Mouse (Mus musculus) spleen, postnatal 10 days (tissue): Measurements from ENCODE around the gene Stt3b.
A peak's percentile ranks its signal among the peaks of the same experiment; 100 is the strongest.
"Not testable (repeated sequence)": the region's sequence is repeated elsewhere in the genome, so short reads cannot be mapped to it uniquely, and the experiment has no call there.

Experiments used
- DNase-seq, 2 experiments: peaks; one replicate each; pipeline ENCODE4 v3.0.0; 2021 to 2022; ENCODE audit warnings: low spot score in 2 of 2

Stt3b gene

DNA sequence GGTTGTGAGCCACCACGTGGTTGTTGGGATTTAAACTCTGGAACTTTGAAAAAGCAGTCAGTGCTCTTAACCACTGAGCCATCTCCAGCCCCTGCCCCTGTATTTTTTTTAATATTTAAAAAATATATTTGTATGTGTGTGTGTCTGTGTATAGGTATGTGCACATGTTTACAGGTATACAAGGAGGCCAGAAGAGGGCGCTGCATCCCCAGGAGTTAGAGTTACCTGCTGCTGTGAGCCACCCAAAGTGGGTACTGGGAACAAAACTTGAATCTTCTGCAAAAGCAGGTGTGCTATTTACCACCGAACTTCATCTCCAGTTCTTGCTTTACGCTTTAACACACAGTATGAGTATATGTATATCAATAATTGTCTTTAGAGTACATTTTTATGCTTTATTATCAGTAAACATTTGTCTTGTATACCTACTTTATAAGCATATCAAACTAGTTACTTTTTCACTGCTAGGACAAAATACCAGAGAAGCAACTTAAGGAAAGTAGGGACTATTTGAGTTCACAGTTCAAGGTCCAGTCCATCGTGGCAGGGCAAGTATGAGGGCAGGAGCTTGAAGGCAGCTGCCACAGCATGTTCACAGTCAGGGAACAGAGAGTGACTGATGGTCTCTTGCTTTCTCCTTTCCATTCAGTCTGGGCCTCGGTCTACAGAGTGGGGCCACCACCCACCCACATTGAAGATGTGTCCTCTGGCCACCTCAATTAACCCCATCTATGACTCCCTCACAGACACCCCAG lies 8.6 kb upstream of the Stt3b start:
- DNase-seq, result peak in 1 of 2 experiments; percentile 29

GRCm38 (mm10) chr9:115317049-115317448 lies 6.8 kb upstream of the Stt3b start:
- DNase-seq, result no peak

- DNase-seq, result no peak
These were observed 4.3 kb upstream of the Stt3b start for GRCm38 (mm10) chr9:115314556-115314955.

DNA sequence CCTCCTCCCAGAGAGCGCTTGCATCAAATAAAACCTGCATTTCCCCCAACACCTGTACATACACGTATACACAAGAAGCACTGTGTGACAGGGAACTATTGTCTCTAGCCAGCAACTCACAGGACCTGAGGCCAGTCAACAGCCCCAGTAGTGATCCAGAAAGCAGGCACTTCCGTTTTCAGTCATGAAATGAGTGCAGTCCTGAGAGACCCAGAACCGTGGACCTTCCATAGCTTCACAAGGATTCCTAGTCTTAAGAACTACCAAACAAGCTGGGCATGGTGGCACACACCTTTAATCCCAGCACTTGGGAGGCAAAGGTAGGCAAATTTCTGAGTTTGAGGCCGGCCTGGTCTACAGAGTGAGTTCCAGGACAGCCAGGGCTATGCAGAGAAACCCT lies 3.6 kb upstream of the Stt3b start:
- DNase-seq, result no peak

GRCm38 (mm10) chr9:115311223-115311520 lies 951 bp upstream of the Stt3b start:
- DNase-seq, result peak; percentile 24 to 30

DNA sequence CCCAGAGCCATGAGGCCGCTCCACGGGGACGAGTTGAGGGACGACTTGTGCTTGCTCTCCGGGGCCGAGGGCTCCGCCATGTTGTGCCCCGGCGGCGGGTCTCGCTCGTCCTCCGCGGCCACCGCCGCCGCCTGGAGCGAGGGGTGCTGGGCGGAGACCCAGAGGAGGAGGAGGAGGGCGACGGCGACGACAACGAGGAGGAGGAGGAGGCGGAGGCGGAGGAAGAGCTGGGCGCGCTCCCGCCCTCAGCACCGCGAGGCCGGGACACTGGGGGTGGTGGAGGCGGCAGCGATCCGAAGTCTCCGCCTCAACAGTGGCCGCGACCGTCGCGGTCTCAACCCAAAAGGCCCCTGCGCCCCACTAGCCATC lies 260 bp downstream of the Stt3b start:
- DNase-seq, result no peak

DNA sequence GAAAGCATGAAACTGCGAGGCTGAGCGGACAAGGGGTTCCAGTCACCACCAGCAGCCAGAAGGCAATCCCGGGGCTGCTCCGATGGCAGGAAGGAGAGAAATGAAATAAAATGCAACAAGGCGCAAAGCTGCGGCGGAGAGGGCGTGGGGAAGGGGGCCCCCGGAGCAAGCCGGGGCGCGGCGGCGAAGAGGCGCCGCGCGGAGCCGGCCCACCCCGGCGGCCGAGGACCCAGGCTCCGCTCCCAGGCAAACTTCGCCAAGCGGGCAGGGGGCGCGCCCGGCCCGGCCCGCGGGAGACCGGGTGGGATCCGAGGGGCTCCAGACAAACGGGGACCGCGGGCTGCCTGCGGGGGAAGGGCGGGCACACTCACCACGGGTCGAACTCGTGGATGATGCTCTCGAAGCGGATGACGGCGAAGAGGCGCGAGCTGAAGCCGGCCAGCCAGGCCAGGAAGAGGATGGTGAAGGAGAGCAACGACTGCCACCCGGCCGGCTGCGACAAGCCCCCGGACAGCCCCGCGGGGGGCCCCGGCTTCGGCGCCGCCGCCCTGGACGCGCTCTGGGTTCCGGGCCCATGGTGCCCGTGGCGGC lies 745 bp downstream of the Stt3b start:
- peak in 1 of 2 experiments; percentile 49 for DNase-seq

DNA sequence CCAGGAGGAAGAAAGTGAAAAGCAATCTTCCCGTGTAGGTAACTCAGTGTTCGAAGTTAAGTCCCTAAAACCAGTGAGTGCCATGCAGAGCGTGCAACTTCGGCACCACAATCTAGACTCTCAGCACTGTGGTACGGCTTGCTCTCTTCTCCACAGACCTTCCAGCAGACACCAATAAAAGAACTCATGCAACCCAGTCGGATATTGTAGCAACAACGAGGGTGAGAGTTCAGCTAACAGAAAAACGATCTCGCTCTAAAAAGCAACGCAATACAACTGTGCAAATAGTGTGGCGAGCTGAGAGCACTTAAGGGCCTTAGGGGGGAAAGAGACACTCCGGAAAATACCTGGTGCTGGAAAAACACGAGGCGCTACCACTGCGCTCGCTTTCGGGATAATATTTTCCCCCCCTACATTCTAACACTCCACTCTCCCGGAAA lies 1.3 kb downstream of the Stt3b start:
- peak; percentile 34 to 37 for DNase-seq

DNA sequence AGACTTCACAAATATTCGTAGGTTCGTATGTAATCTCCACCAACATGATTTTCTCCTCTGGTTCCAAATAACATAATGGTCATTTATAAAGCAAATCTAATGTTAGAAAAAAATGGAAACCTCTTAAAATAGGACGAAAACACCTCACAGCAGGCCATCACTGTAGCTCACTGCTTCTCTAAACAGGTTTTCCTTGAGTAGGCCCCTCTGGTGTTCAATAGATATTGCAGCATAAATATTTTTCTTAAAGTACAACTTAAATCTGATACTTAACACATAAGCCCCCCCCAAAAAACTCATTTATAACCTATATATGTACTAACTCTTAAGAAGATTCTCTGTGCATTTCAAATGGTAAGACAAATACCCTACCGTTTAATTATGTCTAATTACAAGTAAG lies 1.8 kb downstream of the Stt3b start:
- DNase-seq, result no peak

GRCm38 (mm10) chr9:115306202-115306601 lies 4.0 kb downstream of the Stt3b start:
- no peak for DNase-seq

- no peak for DNase-seq
These were observed 6.1 kb downstream of the Stt3b start for GRCm38 (mm10) chr9:115304149-115304548.

GRCm38 (mm10) chr9:115301593-115301992 lies 8.6 kb downstream of the Stt3b start:
- DNase-seq, result no peak

- peak in 1 of 2 experiments; percentile 30 for DNase-seq
These were observed 9.1 kb downstream of the Stt3b start for GRCm38 (mm10) chr9:115301002-115301579.

GRCm38 (mm10) chr9:115296738-115297137 lies 13.5 kb downstream of the Stt3b start:
- DNase-seq, result no peak

- DNase-seq, result no peak
These were observed 16.2 kb downstream of the Stt3b start for GRCm38 (mm10) chr9:115293920-115294594.

GRCm38 (mm10) chr9:115287774-115288434 lies 22.3 kb downstream of the Stt3b start:
- no peak for DNase-seq

- DNase-seq, result no peak
These were observed 25.8 kb downstream of the Stt3b start for GRCm38 (mm10) chr9:115284385-115284784.

- no peak for DNase-seq
These were observed 26.8 kb downstream of the Stt3b start for GRCm38 (mm10) chr9:115283403-115283802.

DNA sequence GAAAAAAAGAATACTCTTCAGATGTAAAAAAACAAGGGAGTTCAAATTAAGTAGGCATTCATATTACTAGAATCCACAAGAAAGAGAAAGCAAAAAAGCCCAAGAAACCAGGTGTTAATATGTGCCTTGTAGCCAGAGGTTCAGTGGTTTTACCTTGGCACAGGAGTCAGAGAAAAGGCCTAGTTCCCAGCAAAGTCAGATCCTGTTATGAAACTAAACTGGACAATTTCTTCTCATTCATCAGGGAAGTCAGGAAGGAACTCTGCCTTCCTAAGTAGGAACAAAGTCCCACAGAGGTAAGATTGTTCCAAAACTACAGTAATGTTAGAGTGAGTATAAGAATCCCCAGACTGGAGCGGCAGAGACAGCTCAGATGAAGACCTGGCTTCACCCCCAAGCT lies 31.6 kb downstream of the Stt3b start:
- DNase-seq, result no peak

DNA sequence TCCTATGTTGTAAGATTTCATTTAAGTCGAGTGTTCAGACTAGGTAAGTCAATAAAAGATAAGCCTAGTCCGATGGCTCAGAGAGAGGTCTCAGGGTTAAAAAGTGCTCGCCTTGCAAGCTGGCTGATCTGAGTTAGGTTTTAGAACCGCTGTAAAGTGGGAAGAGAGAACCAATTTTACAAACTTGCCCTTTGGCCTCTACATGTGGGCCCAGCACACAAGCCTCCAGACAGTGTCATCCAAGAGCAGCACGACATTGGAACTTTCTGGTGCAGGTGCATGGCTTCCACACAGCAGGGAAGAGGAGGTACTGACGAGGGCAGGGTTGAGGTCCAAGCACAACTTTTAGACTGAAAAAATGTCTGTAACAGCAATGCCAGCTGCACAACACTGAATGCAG lies 35.4 kb downstream of the Stt3b start:
- DNase-seq, result no peak

GRCm38 (mm10) chr9:115273095-115273649 lies 37.0 kb downstream of the Stt3b start:
- DNase-seq, result no peak

DNA sequence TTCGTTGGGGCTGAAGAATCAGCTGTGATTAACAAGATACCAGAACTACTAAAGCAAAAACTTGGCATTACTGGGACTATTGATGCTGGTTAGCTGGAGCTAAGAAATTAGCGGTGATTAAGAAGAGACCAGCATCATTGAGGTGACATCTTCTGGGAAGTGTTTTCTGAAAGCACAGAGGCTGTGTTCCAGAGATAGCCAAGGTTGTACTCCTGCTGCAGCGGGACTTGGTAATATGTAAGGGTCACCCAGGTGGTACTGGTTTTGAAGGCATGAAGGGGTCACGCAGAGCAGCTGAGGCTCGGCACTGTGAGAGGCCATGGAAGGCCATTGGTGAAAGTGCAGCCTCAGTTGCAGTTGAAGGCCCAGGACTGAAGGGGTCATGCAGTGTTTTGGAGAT lies 37.8 kb downstream of the Stt3b start:
- DNase-seq, result not testable (repeated sequence)
